Mouse (Mus musculus) bone marrow, adult 2 months (tissue): ENCODE results near the gene Fh1.

Experiments used
- CTCF ChIP-seq: fragments of 200-500 bp; IDR thresholded peaks from 2 replicates; pipeline ENCODE4 v1.5.1; 2011; ENCODE audit warnings: low read length, control low read depth; ENCODE audit not compliant: control insufficient read depth, insufficient read depth
- POLR2A ChIP-seq: fragments of 200-500 bp; IDR thresholded peaks from 2 replicates; pipeline ENCODE4 v1.6.1; 2011; ENCODE audit warnings: low read depth, mild to moderate bottlenecking, control low read depth, low read length, borderline replicate concordance; ENCODE audit not compliant: control insufficient read depth

DNA sequence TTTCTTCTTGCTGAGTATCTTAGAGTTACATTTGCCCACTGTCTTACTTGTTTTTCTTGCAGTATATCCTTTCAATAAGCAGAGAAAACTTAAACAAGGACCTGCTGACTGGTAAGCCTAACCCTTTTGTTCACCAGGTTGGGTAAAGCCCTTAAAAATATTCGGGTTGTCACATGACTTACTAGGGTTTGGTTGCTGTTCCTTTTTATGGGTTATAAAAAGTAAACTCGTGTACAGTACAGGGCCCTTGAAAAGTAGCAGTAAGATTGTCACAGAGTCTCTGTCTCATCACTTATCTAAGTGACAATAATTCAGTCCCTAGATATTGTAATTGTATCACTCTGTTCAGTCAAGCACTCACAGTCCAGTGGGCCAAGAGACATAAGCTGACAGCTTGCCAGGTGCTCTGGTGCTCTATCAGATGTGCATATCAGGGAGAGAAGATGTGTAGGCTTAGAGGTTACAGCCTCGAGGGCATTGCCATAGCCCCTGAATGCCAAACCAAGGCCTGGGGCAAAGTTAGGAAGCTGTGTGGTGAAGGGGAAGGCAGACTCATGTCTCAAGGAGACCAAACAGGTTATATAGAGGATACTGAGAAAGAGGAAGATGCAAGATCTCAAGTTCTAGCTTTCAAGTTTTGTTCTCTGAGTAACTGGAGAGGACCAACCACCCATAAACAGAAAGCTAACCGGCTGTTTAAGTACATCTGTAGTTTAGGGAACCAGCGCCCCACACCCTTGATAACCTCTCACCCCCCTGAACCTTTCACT lies 18.2 kb upstream of the Fh1 start:
- TF ChIP-seq CTCF = no peak
- TF ChIP-seq POLR2A = no peak
